Mouse (Mus musculus) G1E (cell line): ENCODE results near the gene Efna2. TPM values are rescaled to one million over a fixed set of nuclear protein-coding genes. Genes with fewer than 3 reads are reported as not detected.

Experiments used
- ATAC-seq: 2 replicates; pipeline ENCODE4 v1.8.0; 2016; ENCODE audit warnings: mild to moderate bottlenecking; ENCODE audit not compliant: insufficient number of reproducible peaks, poor library complexity, low FRiP score, severe bottlenecking; ENCODE audit errors: extremely low read depth
- DNase-seq: peaks from one replicate; pipeline ENCODE4 v3.0.0; 2012; ENCODE audit warnings: low spot score
- H3K27me3 ChIP-seq: 2 replicates; pipeline ENCODE4 v1.6.1; 2012; ENCODE audit warnings: mild to moderate bottlenecking, low read length, inconsistent platforms; ENCODE audit not compliant: insufficient read depth
- H3K36me3 ChIP-seq: replicated peaks from 2 replicates; pipeline ENCODE3; 2012; ENCODE audit warnings: mild to moderate bottlenecking, inconsistent platforms
- H3K4me1 ChIP-seq: 2 replicates; pipeline ENCODE4 v1.6.1; 2012; ENCODE audit warnings: low read depth, low read length, inconsistent platforms, mixed read lengths; ENCODE audit not compliant: insufficient read depth
- H3K4me3 ChIP-seq: 2 replicates; pipeline ENCODE4 v1.5.1; 2012; ENCODE audit warnings: low read depth, mild to moderate bottlenecking, inconsistent platforms, low read length, moderate library complexity, mixed read lengths
- H3K9me3 ChIP-seq: replicated peaks from 2 replicates; pipeline ENCODE4 v1.6.1; 2012; ENCODE audit warnings: inconsistent platforms
- CTCF ChIP-seq: IDR thresholded peaks from 2 replicates; pipeline ENCODE4 v1.5.1; 2012; ENCODE audit warnings: low read depth, low read length, inconsistent platforms, mixed read lengths
- GATA1 ChIP-seq: IDR thresholded peaks from 2 replicates; pipeline ENCODE4 v1.6.1; 2012; ENCODE audit warnings: borderline replicate concordance, low read length, inconsistent platforms, mixed read lengths
- GATA2 ChIP-seq: IDR thresholded peaks from 2 replicates; pipeline ENCODE4 v1.6.1; 2012; ENCODE audit warnings: low read depth, low read length, inconsistent platforms, borderline replicate concordance
- POLR2AphosphoS5 ChIP-seq: IDR thresholded peaks from 2 replicates; pipeline ENCODE4 v1.6.1; 2012; ENCODE audit warnings: low read depth, low read length, inconsistent platforms; ENCODE audit not compliant: insufficient replicate concordance
- TAL1 ChIP-seq: conservative IDR thresholded peaks from 2 replicates; pipeline ENCODE4 v1.6.1; 2012; ENCODE audit warnings: low read depth, low read length, inconsistent platforms, mixed read lengths
- polyA plus RNA-seq: library from polyadenylated mRNA; stranded (reverse); fragments of >175 nt; gene quantifications from 2 replicates; pipeline ENCODE4 v1.2.3, GENCODE M21; 2012
- total RNA-seq, 2 experiments: library from RNA; stranded (forward) in 1 of 2; stranded (reverse) in 1 of 2; fragments of 200-1000 nt in 1 of 2; fragments of >200 nt in 1 of 2; fragmentation: Nextera tagmentation in 1 of 2; gene quantifications; 2 replicates each; pipeline ENCODE4 v1.2.3; 2014 to 2017

The Efna2 gene
- total and polyA plus RNA-seq, 3 experiments = 0.20 TPM; not detected in 2

- peaks cover 50% of the 10 kb centered on the region for H3K36me3 ChIP-seq
- peaks cover 91% of the 10 kb centered on the region for H3K4me1 ChIP-seq
- no peaks in the 10 kb centered on the region for H3K9me3 ChIP-seq
- peak; percentile 74 for ATAC-seq
- no peak for TF ChIP-seq GATA2
- TF ChIP-seq GATA1 = no peak
- TF ChIP-seq TAL1 = no peak
- TF ChIP-seq POLR2AphosphoS5 = no peak
- no peak for TF ChIP-seq CTCF
- DNase-seq = peak; percentile 88
- peak overlapping the region; percentile 92 for H3K4me3 ChIP-seq
- no peaks in the 10 kb centered on the region for H3K27me3 ChIP-seq
Measured at GRCm38 (mm10) chr10:80141243-80141642, 38.0 kb upstream of the Efna2 start.

GRCm38 (mm10) chr10:80141786-80142529, 37.3 kb upstream of the Efna2 start:
- ATAC-seq (peak; percentile 81), DNase-seq (peak; percentile 76)
- Histone ChIP-seq H3K4me3 (peak overlapping the region; percentile 92), H3K9me3 (no peaks in the 10 kb centered on the region), H3K36me3 (peaks cover 50% of the 10 kb centered on the region), H3K4me1 (peaks cover 95% of the 10 kb centered on the region), H3K27me3 (no peaks in the 10 kb centered on the region)
- no peak for TF ChIP-seq GATA1
- no peak for TF ChIP-seq GATA2
- no peak for TF ChIP-seq CTCF
- no peak for TF ChIP-seq TAL1
- TF ChIP-seq POLR2AphosphoS5 = no peak

GRCm38 (mm10) chr10:80142530-80142925, 36.8 kb upstream of the Efna2 start:
- no peaks in the 10 kb centered on the region for H3K9me3 ChIP-seq
- H3K4me3 ChIP-seq = peak overlapping the region; percentile 92
- no peaks in the 10 kb centered on the region for H3K27me3 ChIP-seq
- peaks cover 51% of the 10 kb centered on the region for H3K36me3 ChIP-seq
- no peak for TF ChIP-seq CTCF
- ATAC-seq = no peak
- no peak for DNase-seq
- H3K4me1 ChIP-seq = peaks cover 95% of the 10 kb centered on the region

GRCm38 (mm10) chr10:80143664-80144063, 35.6 kb upstream of the Efna2 start:
- peaks cover 49% of the 10 kb centered on the region for H3K36me3 ChIP-seq
- H3K9me3 ChIP-seq = no peaks in the 10 kb centered on the region
- peak overlapping the region; percentile 50; the same call in 1 of the 2 replicates for H3K4me3 ChIP-seq
- H3K27me3 ChIP-seq = no peaks in the 10 kb centered on the region
- peaks cover 92% of the 10 kb centered on the region for H3K4me1 ChIP-seq
- no peak for TF ChIP-seq POLR2AphosphoS5
- no peak for TF ChIP-seq GATA2
- no peak for TF ChIP-seq GATA1
- TF ChIP-seq CTCF = no peak
- no peak for TF ChIP-seq TAL1
- no peak for ATAC-seq
- no peak for DNase-seq

GRCm38 (mm10) chr10:80144159-80144558, 35.1 kb upstream of the Efna2 start:
- no peak for TF ChIP-seq GATA2
- TF ChIP-seq CTCF = no peak
- TF ChIP-seq GATA1 = no peak
- TF ChIP-seq TAL1 = no peak
- TF ChIP-seq POLR2AphosphoS5 = no peak
- Histone ChIP-seq H3K4me3 (peak overlapping the region; percentile 50; the same call in 1 of the 2 replicates), H3K36me3 (peaks cover 49% of the 10 kb centered on the region), H3K4me1 (peaks cover 87% of the 10 kb centered on the region), H3K9me3 (no peaks in the 10 kb centered on the region), H3K27me3 (no peaks in the 10 kb centered on the region)
- ATAC-seq (no peak), DNase-seq (no peak)

- TF ChIP-seq TAL1 (no peak), CTCF (peak; percentile 76)
- ATAC-seq (no peak), DNase-seq (no peak)
- Histone ChIP-seq H3K9me3 (no peaks in the 10 kb centered on the region), H3K27me3 (no peaks in the 10 kb centered on the region), H3K4me3 (peak overlapping the region; percentile 58; the same call in 1 of the 2 replicates), H3K36me3 (peaks cover 55% of the 10 kb centered on the region), H3K4me1 (peaks cover 78% of the 10 kb centered on the region)
Measured at GRCm38 (mm10) chr10:80144864-80145838, 34.1 kb upstream of the Efna2 start.
